Comparison of ENCODE assay signal across 8 mouse cellular contexts in genomic region chr6:72234372-72235097, GRCm38 (mm10). TPM values are rescaled to one million over a fixed set of nuclear protein-coding genes. Genes with fewer than 3 reads are reported as not detected.
A peak's percentile ranks its signal among the peaks of the same experiment; 100 is the strongest.
DNase-seq lines count a peak whose midpoint lies in the region; ATAC-seq and TF ChIP-seq lines count a peak whose summit lies in the region.

No protein-coding gene starts in this region.

- peak overlapping the region; percentile 40 for H3K9ac ChIP-seq in forebrain, postnatal 0 days
- peak overlapping the region; percentile 45 for H3K9ac ChIP-seq in midbrain, embryonic 12.5 days (replicated peaks)

- peaks cover 7% of the 10 kb centered on the region; the same call in 1 of the 2 replicates for H3K27me3 ChIP-seq in forebrain, postnatal 0 days (ENCODE audit: insufficient read depth, low read length)
- H3K27me3 ChIP-seq in midbrain, embryonic 12.5 days = peaks cover 93% of the 10 kb centered on the region

- H3K9me3 ChIP-seq in forebrain, postnatal 0 days (ENCODE audit: low read length) = no peaks in the 10 kb centered on the region
- no peaks in the 10 kb centered on the region for H3K9me3 ChIP-seq in midbrain, embryonic 12.5 days

- no peak for TF ChIP-seq POLR2A in bone marrow, adult 2 months (IDR thresholded peaks at IDR 0.05; ENCODE audit: borderline replicate concordance, control insufficient read depth, low read depth, low read length)

- H3K4me1 ChIP-seq in bone marrow, adult 2 months (ENCODE audit: control insufficient read depth, insufficient read depth, low read length) = no peaks in the 10 kb centered on the region
- no peaks in the 10 kb centered on the region; the same call in 1 of the 2 replicates for H3K4me1 ChIP-seq in forebrain, postnatal 0 days (ENCODE audit: insufficient read depth)
- peaks cover 51% of the 10 kb centered on the region for H3K4me1 ChIP-seq in midbrain, embryonic 12.5 days

- peak overlapping the region; percentile 56 for H3K4me3 ChIP-seq in left cerebral cortex, adult 2 months
- peak overlapping the region; percentile 52 for H3K4me3 ChIP-seq in bone marrow, adult 2 months (replicated peaks; ENCODE audit: control insufficient read depth, low read depth, low read length)
- peak overlapping the region; percentile 51 for H3K4me3 ChIP-seq in forebrain, postnatal 0 days (ENCODE audit: low read depth, low read length)
- H3K4me3 ChIP-seq in midbrain, embryonic 12.5 days = peak overlapping the region; percentile 60

- no peak for TF ChIP-seq CTCF in left cerebral cortex, adult 2 months (IDR thresholded peaks at IDR 0.05)
- no peak for TF ChIP-seq CTCF in bone marrow, adult 2 months (IDR thresholded peaks at IDR 0.05; ENCODE audit: control insufficient read depth, insufficient read depth, low read length)
- TF ChIP-seq CTCF in forebrain, postnatal 0 days (IDR thresholded peaks at IDR 0.05; ENCODE audit: low read depth) = peak; percentile 7; the same call in 1 of the 2 replicates

- ATAC-seq in forebrain, postnatal 0 days = peak; percentile 58
- peak; percentile 73 for ATAC-seq in midbrain, embryonic 12.5 days (ENCODE audit: low FRiP score, low read depth)

- intact Hi-C loops in left cerebral cortex, adult 2 months (cut with DNase I) = no loop called here
- intact Hi-C loops in left cerebral cortex, postnatal 14 days (cut with DNase I) = no loop called here

- 1% methylated on average over 79 of the region's 79 CpGs for WGBS in bone marrow, adult 2 months
- WGBS in forebrain, postnatal 0 days = 1% methylated on average over 78 of the region's 79 CpGs
- under 1% methylated on average over 79 of the region's 79 CpGs for WGBS in midbrain, embryonic 12.5 days

- peak in 1 of 2 experiments; percentile 39 for DNase-seq in left cerebral cortex, adult 2 months (ENCODE audit: extremely low spot score in 1 of 2, low spot score in 2 of 2)
- no peak for DNase-seq in left cerebral cortex, postnatal 14 days (ENCODE audit: low spot score in 2 of 2)
- peak; percentile 46 for DNase-seq in forebrain, postnatal 0 days
- DNase-seq in kidney, postnatal 14 days = peak; percentile 51
- DNase-seq in testis, postnatal 14 days (ENCODE audit: low spot score) = peak; percentile 46
- DNase-seq in layer of hippocampus, adult 11-12 months (ENCODE audit: low spot score) = no peak

- H3K36me3 ChIP-seq in forebrain, postnatal 0 days (ENCODE audit: insufficient read depth) = no peaks in the 10 kb centered on the region
- H3K36me3 ChIP-seq in midbrain, embryonic 12.5 days = no peaks in the 10 kb centered on the region

- no peak overlapping the region for H3K27ac ChIP-seq in left cerebral cortex, adult 2 months
- no peak overlapping the region for H3K27ac ChIP-seq in bone marrow, adult 2 months (ENCODE audit: control insufficient read depth, insufficient read depth, low read depth, low read length, poor library complexity)
- no peak overlapping the region for H3K27ac ChIP-seq in forebrain, postnatal 0 days (ENCODE audit: low read depth, low read length)
- peak overlapping the region; percentile 40 for H3K27ac ChIP-seq in midbrain, embryonic 12.5 days (replicated peaks)

- peak overlapping the region; percentile 100 for H3K4me2 ChIP-seq in forebrain, postnatal 0 days (ENCODE audit: low read depth)
- peak overlapping the region; percentile 99 for H3K4me2 ChIP-seq in midbrain, embryonic 12.5 days (replicated peaks)

RNA-seq across cellular contexts. Expression of gene Atoh8, which starts 0.8 kb away (rescaled TPM):
- total RNA-seq in left cerebral cortex, adult 2 months (2021) = 1 to 10 TPM; 1.5 to 1.9 TPM
- total RNA-seq in left cerebral cortex, postnatal 14 days (2021) = 1 to 10 TPM; 1.2 to 1.3 TPM
- polyA plus RNA-seq in bone marrow, adult 2 months (2011; ENCODE audit: insufficient read depth, insufficient read length, low replicate concordance, missing spikeins) = 0.56 and 1.9 TPM in 2 replicates
- total RNA-seq in forebrain, postnatal 0 days (2014; rRNA removed) = 2.6 and 6.9 TPM in 2 replicates
- 3.9 TPM in 2 replicates for polyA plus RNA-seq in forebrain, postnatal 0 days (2015; fragmentation: Nextera tagmentation; extraction: Ambion mirVana)
- polyA plus RNA-seq in midbrain, embryonic 12.5 days (2016; fragmentation: Nextera tagmentation; extraction: Ambion mirVana) = 6.2 and 8.6 TPM in 2 replicates

Comparison
In these comparisons a context has a peak if more than half of its experiments do, and no peak if none do; other contexts are left out.
1. DNase-seq: peak in forebrain, postnatal 0 days (single experiment), kidney, postnatal 14 days (single experiment) and testis, postnatal 14 days (single experiment); none in left cerebral cortex, postnatal 14 days (0 of 2) and layer of hippocampus, adult 11-12 months (single experiment).
2. Peak in every context shown above with its lines, with median percentiles within 50 percentile points of each other: H3K4me3 ChIP-seq.